Mouse (Mus musculus) liver, adult 2 months (tissue): ENCODE data around the gene Emc9. TPM values are rescaled to one million over a fixed set of nuclear protein-coding genes. Genes with fewer than 3 reads are reported as not detected.

Experiments used
- DNase-seq: peaks from one replicate; pipeline ENCODE4 v3.0.0-alpha.2; 2011; ENCODE audit warnings: low read depth, low spot score; ENCODE audit errors: extremely low read depth
- H3K27ac ChIP-seq: fragments of 200-500 bp; replicated peaks from 2 replicates; pipeline ENCODE4 v1.5.1; 2012; ENCODE audit warnings: low read depth, mild to moderate bottlenecking, control low read depth, inconsistent platforms, low read length; ENCODE audit not compliant: insufficient read depth
- H3K27me3 ChIP-seq: fragments of 200-500 bp; 2 replicates; pipeline ENCODE4 v1.6.1; 2012; ENCODE audit warnings: mild to moderate bottlenecking, moderate library complexity, low read length, inconsistent platforms; ENCODE audit not compliant: control insufficient read depth, insufficient read depth
- H3K36me3 ChIP-seq: fragments of 200-500 bp; 2 replicates; pipeline ENCODE4 v1.6.1; 2012; ENCODE audit warnings: low read length, inconsistent platforms; ENCODE audit not compliant: control insufficient read depth, insufficient read depth
- H3K4me1 ChIP-seq: fragments of 200-500 bp; 2 replicates; pipeline ENCODE4 v1.6.1; 2011; ENCODE audit warnings: low read length; ENCODE audit not compliant: control insufficient read depth, insufficient read depth
- H3K4me3 ChIP-seq: fragments of 200-500 bp; 2 replicates; pipeline ENCODE4 v1.5.1; 2011; ENCODE audit warnings: low read depth, mild to moderate bottlenecking, control low read depth, low read length, moderate library complexity; ENCODE audit not compliant: insufficient read depth
- H3K79me2 ChIP-seq: fragments of 200-500 bp; 2 replicates; pipeline ENCODE4 v1.6.1; 2012; ENCODE audit warnings: inconsistent platforms, mild to moderate bottlenecking, low read length, moderate library complexity; ENCODE audit not compliant: control insufficient read depth, insufficient read depth
- H3K9ac ChIP-seq: fragments of 200-500 bp; 2 replicates; pipeline ENCODE4 v1.6.1; 2012; ENCODE audit warnings: low read depth, mild to moderate bottlenecking, control low read depth, inconsistent platforms, low read length
- CTCF ChIP-seq: fragments of 200-500 bp; IDR thresholded peaks from 2 replicates; pipeline ENCODE4 v1.5.1; 2011; ENCODE audit warnings: low read depth, low read length, control low read depth
- POLR2A ChIP-seq: fragments of 200-500 bp; IDR thresholded peaks from 2 replicates; pipeline ENCODE4 v1.6.1; 2011; ENCODE audit warnings: low read length, control low read depth; ENCODE audit not compliant: insufficient read depth; ENCODE audit errors: extremely low read depth
- WGBS: fragments of 180-500 bp; shearing (Covaris S2); methylation state at CpG from one replicate; pipeline ENCODE4 v1.1.7; 2018; 5-methylcytosine and 5-hydroxymethylcytosine counted together
- polyA plus RNA-seq: library from polyadenylated mRNA; depleted of rRNA; stranded (reverse); fragments of >200 nt; gene quantifications from 2 replicates; pipeline ENCODE4 v1.2.3, GENCODE M21; 2012; rRNA removed
- total RNA-seq: library from RNA; depleted of rRNA; stranded (reverse); fragments of >200 nt; gene quantifications from 2 replicates; pipeline ENCODE4 v1.2.3, GENCODE M21; 2014; rRNA removed

Gene Emc9
- total RNA-seq (32.7 and 36.1 TPM in 2 replicates), polyA plus RNA-seq (46.8 and 57.2 TPM in 2 replicates)

DNA sequence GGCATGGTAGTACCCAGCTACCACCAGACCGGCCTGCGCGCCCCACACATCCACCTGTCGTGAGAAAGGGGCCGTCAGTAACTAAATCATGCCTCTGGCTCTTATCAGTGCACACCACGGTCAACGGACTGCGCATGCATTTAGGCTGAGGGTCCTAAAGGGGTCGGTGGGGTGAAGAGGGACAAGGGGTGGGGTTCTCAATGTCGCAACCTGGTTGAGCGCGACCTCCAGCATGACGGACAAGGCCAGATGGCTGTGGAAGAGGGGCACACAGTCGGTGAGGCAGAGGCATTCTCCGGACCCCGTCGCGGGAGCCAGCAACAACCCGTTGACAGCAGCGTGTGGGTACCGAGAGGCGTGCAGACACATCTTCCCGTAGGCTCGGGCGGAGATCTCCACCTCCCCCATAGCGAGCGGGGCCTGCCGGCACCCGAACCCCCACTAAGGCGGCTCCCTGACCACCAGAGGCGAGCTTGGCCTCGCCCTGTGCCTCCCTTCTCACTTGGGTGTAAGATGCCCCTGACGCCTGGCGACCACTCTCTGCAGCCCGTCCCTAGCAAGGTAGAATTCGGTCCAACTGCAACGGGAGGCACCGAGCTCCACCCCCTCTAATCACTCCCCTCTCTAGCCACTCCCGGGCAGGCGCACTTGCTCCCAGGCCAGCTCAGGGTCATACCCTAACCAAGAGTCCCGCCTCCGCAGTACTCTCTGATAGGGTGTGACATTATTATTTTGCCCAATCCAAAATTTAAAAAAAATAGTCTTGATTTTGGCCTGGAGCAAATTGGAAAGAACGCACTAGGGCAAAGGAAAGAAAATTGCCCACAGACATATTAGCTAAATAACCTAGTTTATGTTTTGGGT lies at the start of gene Emc9:
Gene Emc9 (minus strand): TSS at position 601 of the 864 bp plus-strand sequence.
- WGBS: 2% methylated on average over 43 of the region's 43 CpGs
- H3K27ac ChIP-seq: peak within 1 kb of the TSS; percentile 62
- H3K4me1 ChIP-seq: peaks cover 8% of the 10 kb centered on the region
- peak within 1 kb of the TSS; percentile 80 for H3K9ac ChIP-seq
- H3K79me2 ChIP-seq: peaks cover 5% of the 10 kb centered on the region; the same call in 1 of the 2 replicates
- H3K4me3 ChIP-seq: peak within 1 kb of the TSS; percentile 81
- DNase-seq: peak; percentile 89
- no peak for TF ChIP-seq CTCF
- peak; percentile 42; the same call in 1 of the 2 replicates for TF ChIP-seq POLR2A
- H3K27me3 ChIP-seq: no peaks in the 10 kb centered on the region
- peaks cover 16% of the 10 kb centered on the region for H3K36me3 ChIP-seq

GRCm38 (mm10) chr14:55629312-55629711 lies 44.2 kb upstream of the Emc9 start:
- TF ChIP-seq POLR2A (no peak), CTCF (peak; percentile 93)
- DNase-seq: no peak
- Histone ChIP-seq H3K9ac (no peak overlapping the region), H3K27me3 (no peaks in the 10 kb centered on the region), H3K4me3 (no peak overlapping the region), H3K36me3 (peaks cover 5% of the 10 kb centered on the region; the same call in 1 of the 2 replicates), H3K79me2 (no peaks in the 10 kb centered on the region), H3K27ac (no peak overlapping the region), H3K4me1 (no peaks in the 10 kb centered on the region)
- WGBS: 49% methylated on average over 5 of the region's 5 CpGs

DNA sequence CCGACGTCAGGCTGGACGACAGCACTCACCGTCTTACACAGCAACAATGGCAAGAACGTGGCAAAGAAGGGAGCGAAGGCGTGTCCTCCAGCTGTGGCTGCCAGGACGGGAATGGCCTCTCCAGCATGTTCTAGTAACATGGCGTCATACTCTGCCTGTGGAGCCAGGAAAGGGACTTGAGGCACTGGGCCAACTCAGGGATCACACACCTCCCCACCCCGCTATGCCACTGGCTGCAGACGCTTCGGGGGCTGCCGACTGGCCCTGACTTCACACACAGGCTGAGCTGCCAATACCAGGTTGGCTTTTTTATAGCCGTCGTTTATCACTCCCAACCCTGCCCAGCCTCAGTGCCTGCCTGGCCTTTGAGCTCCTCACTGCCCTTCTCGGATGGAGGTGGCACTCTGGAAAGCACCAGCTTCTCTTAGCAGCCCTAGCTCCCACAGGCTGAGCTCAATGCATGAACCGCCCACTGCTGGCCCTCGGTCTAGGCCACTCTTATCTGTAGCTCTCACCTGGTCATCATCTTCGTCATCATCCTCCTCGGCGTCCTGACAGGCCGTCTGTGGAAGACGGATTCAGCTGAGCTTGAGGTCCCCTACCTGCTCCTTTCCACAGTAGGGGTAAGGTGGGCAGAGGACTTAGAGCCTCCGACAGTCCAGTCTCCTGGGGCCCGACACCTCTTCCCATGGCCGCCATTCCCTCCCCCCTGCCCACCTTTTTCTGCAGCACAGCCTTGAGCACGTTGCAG lies 43.1 kb upstream of the Emc9 start:
- H3K4me1 ChIP-seq: no peaks in the 10 kb centered on the region
- peaks cover 5% of the 10 kb centered on the region; the same call in 1 of the 2 replicates for H3K36me3 ChIP-seq
- no peak overlapping the region for H3K9ac ChIP-seq
- TF ChIP-seq CTCF: no peak
- TF ChIP-seq POLR2A: no peak
- H3K27ac ChIP-seq: no peak overlapping the region
- no peak for DNase-seq
- H3K79me2 ChIP-seq: no peaks in the 10 kb centered on the region
- H3K4me3 ChIP-seq: no peak overlapping the region
- 94% methylated on average over 27 of the region's 27 CpGs for WGBS
- H3K27me3 ChIP-seq: no peaks in the 10 kb centered on the region

GRCm38 (mm10) chr14:55618486-55619195 lies 33.5 kb upstream of the Emc9 start:
- H3K27ac ChIP-seq: no peak overlapping the region
- TF ChIP-seq CTCF (0 out of 2 replicates have a peak, but pooled peaks have one; percentile 0), POLR2A (no peak)
- DNase-seq: no peak
- H3K9ac ChIP-seq: no peak overlapping the region
- peak overlapping the region; percentile 5; the same call in 1 of the 2 replicates for H3K4me3 ChIP-seq
- H3K36me3 ChIP-seq: no peaks in the 10 kb centered on the region
- peaks cover 3% of the 10 kb centered on the region; the same call in 1 of the 2 replicates for H3K4me1 ChIP-seq
- no peaks in the 10 kb centered on the region for H3K27me3 ChIP-seq
- no peaks in the 10 kb centered on the region for H3K79me2 ChIP-seq
- WGBS: 36% methylated on average over 22 of the region's 22 CpGs

DNA sequence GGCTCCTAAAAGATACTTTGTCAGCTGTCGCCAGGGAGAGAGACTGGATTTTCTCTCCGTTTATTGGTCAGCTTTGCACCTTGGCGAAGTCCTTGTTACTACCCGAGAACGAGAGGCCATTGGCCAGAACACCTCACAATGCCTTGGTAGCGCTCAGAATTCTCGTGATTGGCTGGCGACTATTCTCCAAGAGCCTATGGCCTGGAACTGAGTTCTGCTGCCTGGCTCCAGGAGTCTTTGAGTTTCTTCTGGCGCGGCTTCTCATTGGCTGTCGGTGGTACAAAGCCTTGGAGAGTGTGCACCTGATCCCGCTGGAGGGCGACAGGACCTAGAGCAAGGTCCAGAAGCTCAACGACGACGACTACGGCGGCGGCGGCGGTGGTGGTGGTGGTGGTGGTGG lies 32.7 kb upstream of the Emc9 start, which contains the start of gene Rec8:
Gene Rec8 (plus strand): TSS at position 216 of the 400 bp plus-strand sequence.
- Histone ChIP-seq H3K36me3 (no peaks in the 10 kb centered on the region), H3K4me3 (peak within 1 kb of the TSS; percentile 5; the same call in 1 of the 2 replicates), H3K27ac (no peak within 1 kb of the TSS), H3K27me3 (no peaks in the 10 kb centered on the region), H3K9ac (no peak within 1 kb of the TSS), H3K79me2 (no peaks in the 10 kb centered on the region), H3K4me1 (peaks cover 3% of the 10 kb centered on the region; the same call in 1 of the 2 replicates)
- 21% methylated on average over 21 of the region's 21 CpGs for WGBS
- TF ChIP-seq POLR2A: no peak
- 0 out of 2 replicates have a peak, but pooled peaks have one; percentile 4 for TF ChIP-seq CTCF
- DNase-seq: peak; percentile 71
